Mouse (Mus musculus): Measurements from ENCODE around the gene Pik3ca.

Gene Pik3ca

DNA sequence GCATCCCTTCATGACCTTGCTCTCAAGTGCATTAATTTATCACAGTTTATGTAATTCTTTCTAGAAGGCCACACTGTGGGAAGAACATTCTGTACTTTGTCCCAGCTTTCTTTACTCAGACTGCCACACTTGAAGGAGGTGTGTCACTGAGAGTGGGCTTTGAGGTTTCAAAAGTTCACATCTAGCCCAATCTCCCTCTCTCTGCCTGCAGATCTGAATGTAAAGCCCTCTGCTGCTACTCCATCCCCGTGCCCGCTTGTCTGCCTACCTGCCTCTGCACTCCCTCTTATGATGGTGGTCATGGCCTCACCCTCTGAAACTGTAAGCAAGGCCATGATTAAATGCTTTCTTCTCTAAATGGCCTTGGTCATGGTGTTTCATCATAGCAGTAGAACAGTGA lies 102.9 kb downstream of the Pik3ca start:
- no peak for DNase-seq (ENCODE audit: low spot score)

DNA sequence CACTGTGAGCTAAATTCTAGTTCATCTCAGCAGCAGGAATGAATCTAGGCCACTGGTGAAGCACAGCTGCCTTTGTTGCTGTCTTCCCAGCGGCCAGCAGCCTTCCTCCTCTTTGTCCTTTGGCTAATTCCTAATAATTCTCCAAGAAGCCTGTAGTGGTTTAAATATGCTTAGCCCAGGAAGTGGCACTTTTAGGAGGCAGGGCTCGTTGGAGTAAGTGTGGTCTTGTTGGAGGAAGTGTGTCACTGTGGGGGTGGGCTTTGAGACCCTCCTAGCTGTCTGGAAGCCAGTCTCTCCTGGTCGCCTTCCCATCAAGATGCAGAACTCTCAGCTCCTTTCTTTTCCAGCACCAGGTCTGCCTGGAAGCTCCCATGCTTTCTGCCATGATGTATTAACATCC lies 108.4 kb downstream of the Pik3ca start:
- DNase-seq (ENCODE audit: low spot score): no peak

DNA sequence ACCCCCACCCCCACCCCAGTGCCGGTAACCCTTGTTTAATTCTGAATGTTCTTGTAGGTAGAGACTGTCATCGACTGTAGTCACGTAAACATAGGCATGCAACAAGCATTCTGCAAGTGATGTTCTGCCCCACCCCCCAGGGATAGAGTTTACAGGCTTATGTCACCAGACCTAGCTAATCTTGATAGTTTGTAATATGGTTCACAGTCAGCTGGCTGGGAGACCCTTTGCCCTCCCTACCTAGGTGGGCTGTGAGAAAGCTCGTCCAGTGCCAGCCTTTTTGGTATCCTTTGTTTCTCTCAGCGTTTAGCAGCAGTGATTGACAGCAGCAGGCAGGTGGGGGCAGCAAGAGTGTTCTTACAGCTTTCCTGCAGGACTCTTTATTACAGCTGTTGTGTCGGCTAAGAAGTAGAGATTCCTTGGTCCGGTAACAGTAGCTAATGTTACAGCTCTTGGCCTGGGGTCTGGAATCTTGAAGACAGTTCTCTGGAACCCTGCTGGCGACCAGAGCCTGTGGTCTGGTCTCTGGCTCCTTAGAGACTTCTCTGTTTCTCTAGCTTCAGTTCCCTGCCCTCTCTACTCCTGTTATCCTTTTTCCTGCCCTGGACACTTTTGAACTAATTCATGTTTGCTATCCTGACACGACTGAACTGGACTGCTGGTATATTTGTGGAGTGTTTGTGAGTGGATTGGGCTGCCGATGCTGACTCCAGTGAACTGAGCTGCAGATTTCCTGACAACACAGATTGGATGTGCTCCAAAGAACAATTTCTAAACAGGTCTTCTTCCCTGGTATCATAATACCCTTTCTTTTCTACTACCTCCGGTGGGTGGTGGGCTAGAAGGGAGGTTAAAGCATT lies 109.1 kb downstream of the Pik3ca start:
- DNase-seq (ENCODE audit: low spot score): no peak

DNA sequence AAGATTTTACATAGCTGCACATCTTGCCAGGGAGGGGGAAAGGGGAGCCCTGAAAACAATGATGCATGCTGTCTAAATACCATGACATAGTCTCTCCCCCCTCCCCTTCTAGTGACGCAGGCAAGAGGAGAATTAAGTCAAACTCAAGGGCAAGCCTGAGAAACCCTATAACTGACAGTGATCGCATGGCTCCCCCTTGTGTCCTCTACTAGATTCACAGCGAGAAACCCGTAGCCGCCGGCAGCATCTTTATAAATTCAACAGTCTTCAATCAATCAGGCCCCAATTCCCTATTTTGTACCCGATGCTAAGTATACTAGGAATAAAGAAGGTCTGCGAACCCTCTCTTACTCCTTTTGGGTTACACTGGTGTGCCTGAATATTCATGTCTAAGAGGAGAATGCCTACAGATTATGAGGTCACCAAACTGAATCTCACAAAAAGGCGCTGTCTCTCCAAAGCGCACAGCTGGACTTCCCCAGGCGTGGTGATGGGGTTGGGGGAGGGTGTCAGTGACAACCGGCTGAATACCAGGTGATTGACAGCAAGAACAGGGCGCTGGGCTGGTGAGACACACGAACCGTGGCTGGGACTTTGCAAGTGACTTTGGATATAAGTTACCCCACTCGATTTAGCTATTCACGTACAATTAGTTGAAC lies 111.3 kb downstream of the Pik3ca start:
- peak; percentile 61 for DNase-seq (ENCODE audit: low spot score)

DNA sequence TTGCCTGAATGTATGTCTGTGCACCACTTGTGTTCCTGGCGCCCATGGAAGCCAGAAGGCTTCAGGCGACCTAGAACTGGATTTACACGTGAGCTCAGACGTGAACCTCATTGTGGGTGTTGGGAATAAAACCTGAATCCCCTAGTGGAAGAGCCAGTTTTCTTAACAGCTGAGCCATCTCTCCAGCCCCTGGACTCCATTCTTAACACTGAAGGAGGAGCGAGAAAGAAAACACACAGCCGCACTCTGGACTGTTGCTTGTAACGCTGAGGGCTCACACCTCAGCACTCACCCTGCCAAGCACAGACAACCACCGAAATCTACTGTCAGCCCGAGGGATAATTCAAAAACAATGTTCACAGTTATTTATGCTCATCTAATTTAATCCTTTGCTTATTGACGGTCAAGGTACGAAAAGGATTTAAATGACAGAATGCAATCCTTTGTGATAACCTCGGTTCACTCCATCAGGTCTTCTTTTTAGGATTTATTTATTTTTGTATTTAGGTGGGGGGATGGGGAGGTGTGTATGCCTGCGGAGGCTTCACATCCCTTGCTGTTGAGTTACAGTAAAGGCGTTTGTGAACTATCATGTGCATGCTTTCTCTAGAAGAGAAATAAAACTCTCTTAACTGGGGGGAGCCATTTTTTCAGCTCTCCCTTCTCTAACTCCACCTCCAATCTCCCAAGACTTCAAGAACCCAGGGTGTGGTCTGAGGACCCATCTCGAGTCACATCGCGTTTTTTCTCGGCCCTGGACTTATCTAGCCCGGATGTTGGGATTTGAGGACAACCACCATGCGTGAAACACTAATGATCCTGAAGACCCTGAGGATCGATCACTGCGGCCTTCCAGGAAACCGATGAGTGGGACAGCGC lies 112.3 kb downstream of the Pik3ca start, which contains the start of gene Zfp639:
Gene Zfp639 (plus strand): TSS at position 764 of the 879 bp plus-strand sequence.
- no peak for DNase-seq (ENCODE audit: low spot score)

DNA sequence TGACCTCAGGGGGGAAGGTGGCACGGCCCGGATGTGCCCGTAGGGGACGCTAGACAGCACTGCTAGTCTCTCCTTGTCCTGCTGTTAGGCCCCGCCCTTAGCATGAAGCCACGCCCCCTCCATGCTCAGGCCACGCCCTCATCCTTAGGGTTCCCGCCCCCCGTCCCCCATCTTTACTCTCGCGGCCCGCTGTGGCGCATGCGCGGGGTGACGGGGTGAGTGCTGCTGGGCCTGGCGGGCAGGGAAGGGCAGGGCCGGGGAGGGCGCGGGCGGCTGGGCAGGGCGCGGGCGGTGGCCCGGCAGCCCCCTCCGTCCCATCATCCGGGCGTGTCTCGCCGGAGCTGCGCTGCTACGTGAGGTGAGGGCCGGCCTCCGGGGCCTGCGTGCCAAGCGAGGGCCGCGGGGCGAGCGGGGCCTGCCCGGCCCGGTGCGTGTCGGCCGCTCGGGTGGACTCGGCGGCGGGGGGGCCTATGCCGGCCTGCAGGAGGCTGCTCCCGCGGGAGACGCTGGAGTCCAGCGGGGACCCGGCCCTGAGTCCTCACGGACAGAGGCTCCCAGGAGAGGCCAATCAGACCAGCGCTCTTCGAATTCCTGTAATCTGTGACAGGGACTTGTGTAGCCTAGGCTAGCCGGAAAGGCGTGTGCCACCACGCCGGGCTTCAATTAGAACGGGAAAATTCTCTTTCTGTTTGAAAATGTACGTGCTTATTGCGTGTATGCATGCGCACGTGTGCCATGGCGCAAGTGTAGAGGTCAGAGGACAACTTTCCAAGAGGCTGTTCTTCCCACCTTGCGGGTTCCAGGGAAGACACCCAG lies 113.1 kb downstream of the Pik3ca start:
- DNase-seq (ENCODE audit: low spot score): peak; percentile 98

DNA sequence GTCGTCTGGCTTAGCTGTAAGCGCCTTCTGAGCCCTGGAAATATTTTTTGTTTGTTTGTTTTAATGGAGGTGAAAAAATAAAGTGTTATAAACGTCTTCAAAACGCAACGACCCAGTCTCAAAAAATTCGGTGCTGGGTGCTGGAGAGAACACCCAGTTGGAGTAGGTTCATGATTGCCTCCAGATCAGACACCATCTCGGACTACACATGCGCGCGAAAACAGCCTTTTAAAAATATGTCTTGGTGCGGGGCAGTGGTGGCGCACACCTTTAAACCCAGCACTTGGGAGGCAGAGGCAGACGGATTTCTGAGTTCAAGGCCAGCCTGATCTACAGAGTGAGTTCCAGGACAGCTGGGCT lies 113.7 kb downstream of the Pik3ca start:
- DNase-seq (ENCODE audit: low spot score): peak; percentile 64

DNA sequence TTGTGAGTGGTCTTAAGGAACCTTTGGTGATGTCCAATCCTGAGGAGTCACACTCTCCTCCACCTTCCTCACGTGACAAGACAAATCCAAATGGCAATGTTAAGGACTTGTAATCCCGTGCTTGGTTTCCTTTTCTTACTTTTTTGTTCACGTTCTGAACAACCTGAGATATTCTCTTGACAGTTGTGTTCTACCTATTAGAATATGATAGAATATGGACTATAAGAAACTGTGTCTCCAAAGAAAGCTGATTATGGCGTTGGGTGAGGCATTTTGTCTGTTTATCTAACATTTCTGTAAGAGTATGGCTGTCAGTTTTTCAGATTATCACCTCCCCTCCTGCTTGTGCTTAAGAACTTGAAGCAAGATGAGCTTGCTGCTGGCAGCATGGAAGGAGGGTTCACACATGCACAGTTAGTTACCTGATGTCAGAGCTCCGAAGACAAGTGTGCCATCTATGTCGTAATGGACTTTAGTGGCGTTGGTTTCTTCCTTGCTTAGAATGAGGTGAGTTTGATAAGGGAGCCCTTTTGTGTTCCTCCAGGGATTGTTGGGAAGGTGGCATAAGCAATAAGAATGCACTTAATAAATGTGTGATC lies 115.3 kb downstream of the Pik3ca start:
- no peak for DNase-seq (ENCODE audit: low spot score)

DNA sequence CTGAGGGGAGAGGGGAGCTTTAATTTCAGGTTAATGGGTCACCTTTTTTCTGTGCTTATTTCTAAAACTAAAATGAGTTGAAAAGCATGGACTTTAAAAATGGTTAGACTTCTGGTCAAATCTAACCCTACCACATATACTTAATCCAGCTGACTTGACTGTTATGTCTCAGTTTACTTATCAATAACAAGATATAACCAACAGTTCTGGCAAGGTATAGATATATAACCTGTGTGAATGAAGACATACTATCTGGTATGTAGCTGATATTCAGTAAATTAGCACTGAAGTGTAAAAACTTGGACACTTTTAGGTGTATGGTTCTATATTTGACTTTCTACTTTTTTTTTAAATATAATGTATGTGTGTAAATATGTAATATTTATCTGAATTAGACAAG lies 116.1 kb downstream of the Pik3ca start:
- DNase-seq (ENCODE audit: low spot score): no peak

Measured in yolk sac, embryonic 10.5 days (tissue).